Mouse (Mus musculus) liver, embryonic 14.5 days (tissue): ENCODE results near the gene Pon3. TPM values are rescaled to one million over a fixed set of nuclear protein-coding genes. Genes with fewer than 3 reads are reported as not detected.

ENCODE experiments used
- ATAC-seq: fragments of 200-750 bp; cut with Nextera tagmentation; 2 replicates; pipeline ENCODE4 v1.8.0; 2017; ENCODE audit warnings: moderate number of reproducible peaks, mild to moderate bottlenecking, moderate library complexity; ENCODE audit not compliant: insufficient read depth
- DNase-seq, 3 experiments: peaks; one replicate each; pipeline ENCODE4 v3.0.0-alpha.2; 2012 to 2013; ENCODE audit warnings: low read depth in 3 of 3, low spot score in 3 of 3
- H3K27ac ChIP-seq: fragments of 300-500 bp; sonication (generic); 2 replicates; pipeline ENCODE4 v1.5.1; 2014; ENCODE audit warnings: moderate library complexity, mild to moderate bottlenecking, control low read depth, inconsistent platforms
- H3K27me3 ChIP-seq: fragments of 300-500 bp; sonication (generic); 2 replicates; pipeline ENCODE4 v1.6.1; 2014; ENCODE audit warnings: mild to moderate bottlenecking, low read length, moderate library complexity; ENCODE audit not compliant: control insufficient read depth, insufficient read depth
- H3K36me3 ChIP-seq: fragments of 300-500 bp; sonication (generic); replicated peaks from 2 replicates; pipeline ENCODE4 v1.6.1; 2014; ENCODE audit warnings: low read depth; ENCODE audit not compliant: control insufficient read depth, insufficient read depth
- H3K4me1 ChIP-seq, 2 experiments: fragments of 200-500 bp in 1 of 2; fragments of 300-500 bp in 1 of 2; sonication (generic) in 1 of 2; replicated peaks; 2 replicates each; pipeline ENCODE4 v1.6.1; 2012 to 2014; ENCODE audit warnings: antibody characterized with exemption in 1 of 2, inconsistent platforms in 1 of 2, low read length in 1 of 2; ENCODE audit not compliant: control insufficient read depth in 2 of 2, insufficient read depth in 2 of 2
- H3K4me2 ChIP-seq: fragments of 300-500 bp; sonication (generic); 2 replicates; pipeline ENCODE4 v1.6.1; 2014; ENCODE audit warnings: low read depth, mild to moderate bottlenecking, control low read depth, moderate library complexity
- H3K4me3 ChIP-seq, 2 experiments: fragments of 200-500 bp in 1 of 2; fragments of 300-500 bp in 1 of 2; sonication (generic) in 1 of 2; 2 replicates each; pipeline ENCODE4 v1.5.1; 2012 to 2014; ENCODE audit warnings: low read depth in 2 of 2, low read length in 2 of 2, mild to moderate bottlenecking in 2 of 2, control low read depth in 1 of 2, inconsistent platforms in 1 of 2, moderate library complexity in 1 of 2; ENCODE audit not compliant: insufficient read depth in 1 of 2
- H3K9ac ChIP-seq: fragments of 300-500 bp; sonication (generic); replicated peaks from 2 replicates; pipeline ENCODE4 v1.6.1; 2014; ENCODE audit warnings: mild to moderate bottlenecking, control low read depth, moderate library complexity
- H3K9me3 ChIP-seq: fragments of 300-500 bp; sonication (generic); 2 replicates; pipeline ENCODE4 v1.6.1; 2016; ENCODE audit warnings: low read length, mixed read lengths; ENCODE audit not compliant: control insufficient read depth
- CTCF ChIP-seq: IDR thresholded peaks from 2 replicates; pipeline ENCODE4 v1.5.1; 2016; ENCODE audit warnings: antibody characterized with exemption, low read depth, control low read depth
- EP300 ChIP-seq: IDR thresholded peaks from 2 replicates; pipeline ENCODE4 v1.6.1; 2016; ENCODE audit warnings: antibody characterized with exemption, low read depth
- WGBS: fragments of 180-500 bp; shearing (Covaris S2); extraction: QIAGEN DNeasy Blood & Tissue Kit; methylation state at CpG from one replicate; pipeline ENCODE4 v1.1.7; 2014; ENCODE audit not compliant: insufficient replicate concordance; 5-methylcytosine and 5-hydroxymethylcytosine counted together
- polyA plus RNA-seq, 2 experiments: library from polyadenylated mRNA; depleted of rRNA in 1 of 2; stranded (reverse) in 1 of 2; unstranded in 1 of 2; fragments of >200 nt; fragmentation: Nextera tagmentation in 1 of 2; extraction: Ambion mirVana in 1 of 2; gene quantifications; 2 replicates each; pipeline versions ENCODE4 v1.2.1 to v1.2.3; 2012 to 2014

The Pon3 gene
- polyA plus RNA-seq, 2 experiments, result 8.5 to 17.5 TPM

DNA sequence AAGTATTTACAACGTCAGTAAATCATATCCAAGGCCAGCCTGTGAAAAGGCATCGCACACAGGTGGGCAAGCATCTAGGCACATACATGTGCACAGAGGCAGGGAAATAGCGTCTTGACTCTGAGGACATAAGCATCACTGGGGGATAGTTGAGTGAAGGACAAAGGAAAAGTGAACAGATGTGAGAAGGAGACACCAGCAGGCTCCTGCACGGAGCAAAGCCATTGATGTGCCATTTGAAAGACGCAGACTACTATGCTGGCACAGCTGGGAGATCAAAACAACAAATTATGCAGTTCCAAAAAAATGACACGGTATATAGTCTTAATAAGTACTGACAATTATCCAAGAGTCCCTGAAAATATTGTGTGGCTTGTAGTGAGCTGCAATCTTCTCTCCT is 68.5 kb downstream of the Pon3 start:
- 81% methylated on average over 6 of the region's 6 CpGs for WGBS
- TF ChIP-seq CTCF (no peak), EP300 (no peak)
- no peak overlapping the region for H3K9ac ChIP-seq

DNA sequence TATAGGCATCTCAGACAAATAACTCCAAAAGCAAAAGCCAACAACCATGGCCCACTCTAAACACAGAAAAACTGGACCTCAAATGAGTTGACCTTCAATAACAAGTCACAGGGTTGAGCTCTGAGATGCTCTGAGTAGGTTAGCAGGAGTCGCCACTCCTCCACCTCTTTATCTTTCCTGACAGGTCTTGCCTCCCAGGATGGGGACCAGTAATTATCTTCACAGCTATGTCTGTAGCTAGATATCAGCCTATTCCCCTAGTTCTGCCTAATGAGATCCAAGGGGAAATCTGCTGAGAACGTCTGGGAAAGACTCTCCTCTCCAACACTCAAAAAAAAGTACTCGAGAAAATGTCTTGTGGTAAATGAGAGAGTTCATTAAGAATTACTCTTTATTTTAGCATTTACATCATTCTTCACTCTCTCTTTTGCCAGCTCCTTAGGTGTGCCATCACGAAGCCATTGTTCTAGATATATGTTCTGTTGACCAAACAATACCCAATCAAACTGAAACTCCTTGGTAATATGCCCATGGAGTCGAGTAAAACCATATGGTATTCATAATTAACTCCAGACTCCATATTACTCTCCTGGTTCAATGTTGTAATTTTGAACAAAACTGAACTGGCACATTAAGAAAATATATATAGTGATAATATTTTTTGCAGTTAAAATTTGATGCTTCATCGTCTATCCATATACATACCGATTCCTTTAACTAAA is 69.7 kb downstream of the Pon3 start:
- 55% methylated on average over 7 of the region's 7 CpGs for WGBS
- Histone ChIP-seq H3K36me3 (no peaks in the 10 kb centered on the region), H3K9me3 (no peaks in the 10 kb centered on the region), H3K4me1 (peaks cover 16 to 28% of the 10 kb centered on the region in 2 experiments), H3K9ac (no peak overlapping the region), H3K4me3 (no peak overlapping the region), H3K27me3 (no peaks in the 10 kb centered on the region), H3K4me2 (peak overlapping the region; percentile 36), H3K27ac (peak overlapping the region; percentile 50; the same call in 1 of the 2 replicates)
- peak; percentile 97 for ATAC-seq
- peak; percentile 55 to 60 (median 58) for DNase-seq
- TF ChIP-seq EP300 (peak; percentile 86), CTCF (no peak)

More for the DNA sequence above, 68.5 kb downstream of the Pon3 start:
- Histone ChIP-seq H3K4me2 (no peak overlapping the region), H3K27me3 (no peaks in the 10 kb centered on the region), H3K36me3 (no peaks in the 10 kb centered on the region), H3K27ac (no peak overlapping the region), H3K9me3 (no peaks in the 10 kb centered on the region), H3K4me1 (peaks cover 16 to 28% of the 10 kb centered on the region in 2 experiments), H3K4me3 (no peak overlapping the region)
- DNase-seq (no peak), ATAC-seq (no peak)

DNA sequence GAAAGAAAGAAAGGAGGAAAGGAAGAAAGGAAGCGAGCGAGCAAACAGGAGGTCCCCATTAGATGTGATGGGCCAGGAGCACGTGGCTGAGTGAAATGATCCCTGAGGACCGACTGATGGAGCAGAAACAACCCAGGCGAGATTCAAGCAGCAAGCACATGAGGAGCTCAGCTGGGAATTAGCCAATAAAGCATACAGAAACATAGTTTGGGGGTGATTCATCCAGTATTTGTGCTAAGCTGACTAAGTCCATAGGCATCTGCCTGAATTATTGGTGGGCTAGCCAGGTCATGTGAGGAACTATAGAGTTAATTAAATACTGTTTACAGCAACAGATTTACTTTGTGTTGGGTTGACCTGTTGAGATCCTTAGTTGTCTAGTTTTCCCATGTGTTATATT is 75.4 kb downstream of the Pon3 start:
- no peaks in the 10 kb centered on the region; the same call in 1 of the 2 replicates for H3K27me3 ChIP-seq
- ATAC-seq (no peak), DNase-seq (no peak)
- peaks cover 3 to 9% of the 10 kb centered on the region in 2 experiments for H3K4me1 ChIP-seq
- H3K4me3 ChIP-seq, result no peak overlapping the region
- no peaks in the 10 kb centered on the region for H3K36me3 ChIP-seq
- H3K9ac ChIP-seq, result no peak overlapping the region
- H3K27ac ChIP-seq, result no peak overlapping the region
- TF ChIP-seq EP300 (no peak), CTCF (no peak)
- H3K9me3 ChIP-seq, result no peaks in the 10 kb centered on the region
- WGBS, result 64% methylated on average over 5 of the region's 5 CpGs
- H3K4me2 ChIP-seq, result no peak overlapping the region

DNA sequence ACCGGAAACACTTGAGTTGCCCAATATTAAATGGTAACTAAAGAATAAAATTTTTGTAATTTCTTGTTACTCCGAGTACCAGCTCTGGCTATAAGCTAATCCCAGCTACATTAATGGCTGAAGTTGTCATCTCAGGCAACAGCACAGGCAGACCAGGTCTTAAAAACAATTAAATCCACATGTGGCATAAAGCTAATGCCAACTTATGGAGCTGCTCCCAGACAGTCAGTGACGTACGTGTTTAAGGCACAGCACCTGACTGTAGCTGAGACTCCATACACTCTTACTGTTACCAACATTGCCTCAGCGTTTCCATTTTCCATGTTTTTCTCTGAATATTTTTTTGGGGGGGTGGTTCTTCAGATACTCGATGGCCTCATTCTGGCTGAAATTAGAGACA is 76.9 kb downstream of the Pon3 start:
- no peak for ATAC-seq
- TF ChIP-seq EP300, result no peak
- TF ChIP-seq CTCF, result no peak
- no peak overlapping the region for H3K4me2 ChIP-seq
- peaks cover 0 to 4% of the 10 kb centered on the region in 2 experiments; a peak in 1 of 4 replicates for H3K4me1 ChIP-seq
- no peak overlapping the region for H3K27ac ChIP-seq
- no peaks in the 10 kb centered on the region for H3K36me3 ChIP-seq
- WGBS, result 76% methylated on average over 6 of the region's 6 CpGs
- no peaks in the 10 kb centered on the region; the same call in 1 of the 2 replicates for H3K27me3 ChIP-seq
- no peak overlapping the region for H3K4me3 ChIP-seq
- no peak overlapping the region for H3K9ac ChIP-seq
- no peaks in the 10 kb centered on the region for H3K9me3 ChIP-seq
- no peak for DNase-seq

DNA sequence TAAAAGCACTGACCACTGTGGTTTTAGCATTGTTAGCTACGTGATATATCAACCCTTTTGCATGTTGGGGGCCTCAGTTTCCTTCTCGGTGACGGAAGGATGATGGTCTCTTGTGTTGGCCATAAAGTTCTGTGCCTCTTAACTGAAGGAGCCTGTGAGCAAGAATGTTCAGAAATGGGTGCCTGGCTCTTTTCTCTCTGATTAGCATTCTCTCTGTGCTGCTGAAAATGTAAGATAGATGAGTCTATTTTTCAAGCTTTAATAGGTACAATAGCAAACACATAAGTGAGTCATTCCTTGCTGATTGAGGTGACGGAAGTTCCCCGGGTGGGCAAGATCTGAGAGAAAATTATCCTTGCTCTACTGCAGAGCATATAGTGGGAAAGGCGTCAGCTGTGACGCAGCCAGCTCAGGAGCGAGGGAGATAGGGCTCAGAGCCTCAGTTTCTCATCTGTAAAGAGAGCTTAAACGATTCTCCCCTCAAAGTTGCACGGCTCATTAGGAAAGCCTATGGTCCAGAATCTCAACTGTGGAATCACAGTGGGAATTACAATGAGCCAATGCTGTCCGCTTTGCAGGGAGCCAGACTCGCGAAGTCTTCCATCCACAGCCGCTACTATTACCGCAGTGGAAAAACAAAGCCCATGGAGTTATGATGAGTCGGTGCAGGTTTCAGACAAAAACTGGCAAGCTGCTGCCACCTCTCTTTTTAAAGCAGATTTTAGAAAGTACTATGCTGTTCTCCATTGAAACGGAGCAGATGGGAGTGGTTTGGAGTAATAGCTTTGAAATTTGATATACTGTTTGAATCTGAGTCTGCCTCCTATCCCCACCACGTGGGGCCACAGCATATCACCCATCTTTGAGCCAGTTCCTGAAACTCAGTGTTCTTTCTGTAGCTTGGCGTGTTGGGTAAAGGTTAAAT is 77.9 kb downstream of the Pon3 start:
- peaks cover 0 to 4% of the 10 kb centered on the region in 2 experiments; a peak in 1 of 4 replicates for H3K4me1 ChIP-seq
- TF ChIP-seq CTCF (no peak), EP300 (no peak)
- 66% methylated on average over 19 of the region's 19 CpGs for WGBS
- no peak overlapping the region for H3K27ac ChIP-seq
- no peaks in the 10 kb centered on the region for H3K9me3 ChIP-seq
- no peak overlapping the region for H3K4me3 ChIP-seq
- H3K27me3 ChIP-seq, result no peaks in the 10 kb centered on the region; the same call in 1 of the 2 replicates
- no peak overlapping the region for H3K4me2 ChIP-seq
- ATAC-seq, result no peak
- no peaks in the 10 kb centered on the region for H3K36me3 ChIP-seq
- DNase-seq, result no peak
- no peak overlapping the region for H3K9ac ChIP-seq
